Mouse (Mus musculus): ENCODE results near the gene Dync1h1.
A peak's percentile ranks its signal among the peaks of the same experiment; 100 is the strongest.
"Not testable (repeated sequence)": the region's sequence is repeated elsewhere in the genome, so short reads cannot be mapped to it uniquely, and the experiment has no call there.

The Dync1h1 gene

GRCm38 (mm10) chr12:110606161-110606560, 4.9 kb downstream of the Dync1h1 start:
- DNase-seq (ENCODE audit: low read depth, low spot score), result no peak

DNA sequence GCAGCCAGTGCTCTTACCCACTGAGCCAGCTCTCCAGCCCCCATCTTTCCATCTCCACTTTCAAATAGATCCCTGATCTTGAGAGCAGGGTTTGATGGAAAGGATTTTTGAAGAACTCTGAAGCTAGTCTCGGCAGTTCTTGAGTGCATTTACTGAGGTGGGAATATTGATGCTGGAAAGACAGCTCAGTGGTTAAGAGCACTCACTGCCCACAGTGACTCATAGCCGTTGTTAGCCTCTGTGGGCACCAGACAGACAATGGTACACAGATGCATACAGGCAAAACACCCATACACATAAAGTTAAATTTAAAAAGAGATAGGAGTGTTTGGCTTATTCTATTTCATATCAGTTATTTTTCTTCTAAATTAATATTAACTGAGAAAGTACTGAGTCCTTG, 5.4 kb downstream of the Dync1h1 start:
- no peak for DNase-seq (ENCODE audit: low read depth, low spot score)

DNA sequence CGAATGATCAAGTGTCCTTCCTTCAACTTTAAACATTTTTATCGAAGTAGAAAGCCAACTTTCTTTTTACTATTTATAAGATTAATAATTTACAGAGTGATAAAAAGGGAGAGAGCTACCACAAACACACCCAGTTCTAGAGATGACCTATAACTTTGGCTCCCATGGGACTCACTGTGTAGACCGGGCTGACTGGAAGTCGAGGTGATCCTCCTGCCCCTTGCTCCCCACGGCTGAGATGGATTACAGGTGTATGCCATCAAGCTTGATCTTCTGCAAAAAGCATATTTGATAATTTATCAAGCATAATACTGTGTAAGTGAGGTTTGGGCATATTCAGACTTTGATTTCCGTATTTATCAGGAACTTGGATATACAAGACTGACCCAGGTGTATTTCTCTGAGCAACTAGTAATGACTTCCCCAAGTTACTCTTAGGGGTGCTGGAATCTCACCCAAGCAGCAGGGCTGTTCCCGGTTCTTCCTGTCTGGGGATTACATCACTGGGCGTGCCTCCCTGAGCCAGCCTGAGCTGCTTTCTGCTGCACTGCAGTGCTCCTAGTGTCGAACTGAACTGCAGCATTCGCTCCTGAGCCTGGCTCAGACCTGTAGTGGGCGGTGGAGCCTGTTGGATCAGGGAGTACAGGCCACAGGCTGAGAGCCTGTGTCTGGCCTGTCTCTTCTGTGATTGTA, 7.4 kb downstream of the Dync1h1 start:
- DNase-seq (ENCODE audit: low read depth, low spot score), result peak; percentile 94

GRCm38 (mm10) chr12:110609153-110609497, 7.9 kb downstream of the Dync1h1 start:
- DNase-seq (ENCODE audit: low read depth, low spot score), result no peak

DNA sequence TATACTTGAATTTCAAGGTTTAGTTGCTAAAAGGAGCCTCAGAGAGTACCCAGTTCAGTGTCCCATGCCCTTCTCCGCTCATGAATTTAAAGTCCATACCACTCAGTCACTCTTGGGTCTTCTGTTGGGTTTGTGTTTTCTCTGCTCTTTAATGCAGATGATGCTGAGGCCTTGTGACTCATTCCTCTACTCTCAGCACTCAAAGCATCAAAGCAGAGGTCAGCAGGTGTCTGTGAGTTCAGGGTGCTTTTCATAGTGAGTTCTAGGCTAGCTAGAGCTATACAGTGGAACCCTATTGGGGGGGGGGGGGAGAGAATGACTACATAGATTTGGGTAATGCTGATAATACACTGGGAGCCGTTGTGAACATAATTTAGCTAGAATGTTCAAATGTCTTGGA, 9.5 kb downstream of the Dync1h1 start:
- no peak for DNase-seq (ENCODE audit: low read depth, low spot score)

DNA sequence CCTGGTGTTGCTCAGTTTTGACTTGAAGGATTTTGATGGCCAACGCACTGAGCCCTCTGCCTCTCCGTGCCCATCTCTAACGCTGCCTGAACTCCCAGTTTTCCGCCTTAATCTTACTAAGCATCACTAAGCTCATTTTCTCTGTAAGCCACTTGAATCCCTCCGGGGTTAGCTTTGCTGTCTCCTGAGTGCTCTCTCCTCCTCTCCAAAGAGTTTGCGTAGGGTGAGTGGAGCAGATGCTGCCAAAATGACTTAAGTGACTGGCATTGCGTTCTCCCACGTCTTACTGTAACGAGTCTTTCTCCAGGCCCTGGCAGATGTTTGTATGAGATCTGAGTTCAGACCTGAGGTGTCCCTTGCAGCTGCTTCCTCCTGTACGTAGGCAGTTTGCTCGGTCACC, 28.8 kb downstream of the Dync1h1 start:
- no peak for DNase-seq (ENCODE audit: low read depth, low spot score)

DNA sequence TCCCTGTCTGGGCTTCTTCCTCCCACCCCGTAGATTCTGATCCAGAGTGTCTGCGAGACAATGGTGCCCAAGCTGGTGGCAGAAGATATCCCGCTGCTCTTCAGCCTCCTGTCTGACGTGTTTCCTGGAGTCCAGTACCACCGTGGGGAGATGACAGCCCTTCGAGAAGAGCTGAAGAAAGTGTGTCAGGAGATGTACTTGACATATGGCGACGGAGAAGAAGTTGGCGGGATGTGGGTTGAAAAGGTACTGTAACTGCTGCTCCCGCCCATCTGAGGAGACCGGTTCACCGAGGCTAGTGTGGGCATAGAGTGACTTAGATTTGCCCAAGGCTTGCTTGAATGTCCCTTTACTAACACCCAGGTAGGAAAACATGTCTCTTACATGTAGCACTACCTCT, 35.0 kb downstream of the Dync1h1 start:
- no peak for DNase-seq (ENCODE audit: low read depth, low spot score)

GRCm38 (mm10) chr12:110637507-110638114, 36.4 kb downstream of the Dync1h1 start:
- DNase-seq (ENCODE audit: low read depth, low spot score), result no peak

- no peak for DNase-seq (ENCODE audit: low read depth, low spot score)
Observed at GRCm38 (mm10) chr12:110650241-110650641, 49.0 kb downstream of the Dync1h1 start.

DNA sequence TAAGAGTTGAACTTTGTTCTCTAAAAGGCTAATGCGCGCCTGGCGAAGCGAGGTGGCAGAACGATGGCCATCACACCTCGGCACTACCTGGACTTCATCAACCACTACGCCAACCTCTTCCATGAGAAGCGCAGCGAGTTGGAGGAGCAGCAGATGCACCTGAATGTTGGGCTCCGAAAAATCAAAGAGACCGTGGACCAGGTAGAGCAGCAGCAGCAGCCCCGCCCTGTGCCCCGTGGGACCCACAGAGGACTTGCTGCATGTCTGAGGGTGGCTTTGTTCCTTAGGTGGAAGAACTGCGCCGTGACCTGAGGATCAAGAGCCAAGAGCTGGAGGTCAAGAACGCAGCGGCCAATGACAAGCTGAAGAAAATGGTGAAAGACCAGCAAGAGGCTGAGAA, 50.2 kb downstream of the Dync1h1 start:
- DNase-seq (ENCODE audit: low read depth, low spot score), result no peak

DNA sequence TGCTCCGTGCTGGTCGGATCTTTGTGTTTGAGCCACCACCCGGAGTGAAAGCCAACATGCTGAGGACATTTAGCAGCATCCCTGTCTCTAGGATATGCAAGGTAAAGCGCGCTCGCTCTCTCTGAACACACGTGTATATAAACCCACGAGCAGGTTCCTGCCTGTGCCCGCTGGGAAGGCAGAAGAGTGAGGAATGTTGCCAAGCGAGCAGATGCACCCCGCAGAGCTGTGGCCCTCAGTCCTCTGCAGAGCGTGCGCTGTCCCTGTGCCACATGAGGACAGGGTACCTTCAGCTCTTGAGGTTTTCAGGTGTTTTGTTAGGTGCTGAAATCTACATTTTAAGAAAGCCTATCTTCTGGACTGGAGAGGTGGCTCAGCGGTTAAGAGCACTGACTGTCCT, 60.5 kb downstream of the Dync1h1 start:
- DNase-seq (ENCODE audit: low read depth, low spot score), result no peak

GRCm38 (mm10) chr12:110667466-110668077, 66.3 kb downstream of the Dync1h1 start:
- DNase-seq (ENCODE audit: low read depth, low spot score), result no peak

DNA sequence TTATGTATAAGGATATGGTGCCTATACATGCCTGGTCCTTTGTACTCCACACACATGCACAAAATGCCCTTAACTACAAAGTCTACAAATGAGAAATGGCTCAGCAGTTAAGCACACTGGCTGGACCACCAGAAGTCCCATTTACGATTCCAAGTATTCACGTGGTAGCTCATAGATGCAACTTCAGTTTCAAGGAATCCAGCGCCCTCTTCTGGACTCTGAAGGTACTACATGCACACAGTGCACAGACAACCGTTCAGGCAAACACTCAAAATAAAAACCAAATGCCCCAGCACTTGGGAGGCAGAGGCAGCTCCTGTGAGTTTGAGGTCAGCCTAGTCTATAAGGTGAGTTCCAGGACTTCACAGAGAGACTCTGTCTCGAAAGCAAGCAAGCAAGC, 73.0 kb downstream of the Dync1h1 start:
- peak; percentile 88 for DNase-seq (ENCODE audit: low read depth, low spot score)

DNA sequence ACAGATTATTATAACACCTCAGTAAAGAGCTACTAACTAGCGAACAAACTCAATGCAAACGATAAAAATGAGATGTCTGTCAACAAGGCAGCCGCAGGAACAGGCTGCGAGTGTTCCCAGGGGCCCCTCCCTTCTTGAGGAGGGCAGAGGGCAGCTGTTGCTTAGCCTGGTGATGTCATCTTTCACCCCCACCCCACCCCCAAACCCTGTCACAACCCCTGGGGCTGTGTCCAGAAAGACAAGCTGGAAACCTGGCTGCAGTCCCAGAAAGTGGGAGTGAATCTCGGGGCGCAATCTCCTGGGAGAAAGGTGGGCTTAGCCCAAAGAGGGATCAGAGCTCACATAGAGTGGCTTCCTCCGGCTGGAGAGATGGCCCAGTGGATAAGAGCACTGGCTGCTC, 79.9 kb downstream of the Dync1h1 start:
- no peak for DNase-seq (ENCODE audit: low read depth, low spot score)

DNA sequence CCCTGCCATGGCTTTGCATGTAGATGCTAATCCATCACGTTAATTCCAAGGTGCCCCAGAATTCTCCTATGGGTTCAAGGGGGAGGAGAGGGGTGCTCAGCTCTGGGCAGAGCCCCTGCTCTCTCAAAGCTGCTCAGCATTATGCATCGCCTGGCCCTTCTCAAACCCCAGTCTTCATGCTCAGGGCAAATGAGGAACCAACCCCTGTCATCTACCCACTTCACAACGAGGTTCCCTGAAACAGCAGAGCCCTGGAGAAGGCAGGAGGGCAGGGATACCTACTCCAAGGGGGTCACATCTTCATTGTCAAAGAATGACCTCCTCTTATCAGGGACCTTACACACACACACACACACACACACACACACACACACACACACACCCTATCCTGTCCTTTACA, 80.6 kb downstream of the Dync1h1 start:
- DNase-seq (ENCODE audit: low read depth, low spot score), result no peak

DNA sequence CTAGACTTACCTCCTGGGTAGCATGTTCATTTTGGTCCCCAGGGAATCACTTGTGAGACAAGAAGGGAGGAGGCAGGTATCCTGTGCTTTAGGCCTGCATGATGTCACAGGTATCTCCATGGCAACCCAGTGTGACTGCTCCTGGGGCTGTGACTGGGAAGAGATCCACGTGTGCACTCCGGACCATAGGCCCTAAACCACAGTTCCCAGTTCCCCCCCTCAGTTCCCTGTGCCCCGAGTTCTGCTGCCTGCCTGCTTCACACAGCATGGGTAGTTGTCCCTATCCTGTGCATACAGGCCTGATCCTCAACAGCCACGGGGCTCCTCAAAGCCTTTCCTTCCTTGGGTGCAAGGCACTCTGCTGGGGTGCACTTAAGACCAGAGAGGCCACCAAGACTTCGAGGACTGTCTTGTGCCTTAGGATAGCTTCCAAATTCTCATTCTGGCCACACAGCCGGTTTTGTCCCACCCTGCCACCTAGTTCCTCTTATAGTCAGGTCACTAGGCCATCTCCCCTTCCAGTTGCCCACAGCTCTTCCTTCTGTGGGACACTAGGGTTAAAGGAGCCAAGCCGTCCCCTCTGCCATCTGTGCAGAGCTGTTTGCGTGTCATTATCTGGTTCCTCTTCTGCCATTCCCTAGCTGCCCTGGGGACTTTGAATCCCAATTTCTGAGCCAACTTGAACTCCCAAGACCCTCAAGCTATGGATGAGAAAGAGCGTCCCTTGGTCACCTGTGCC, 81.5 kb downstream of the Dync1h1 start, which contains the start of gene 1700001K19Rik:
Gene 1700001K19Rik (minus strand): TSS at position 59 of the 739 bp plus-strand sequence.
- DNase-seq (ENCODE audit: low read depth, low spot score), result no peak

- no peak for DNase-seq (ENCODE audit: low read depth, low spot score)
Observed at GRCm38 (mm10) chr12:110683580-110683979, 82.3 kb downstream of the Dync1h1 start.

GRCm38 (mm10) chr12:110687894-110688734, 86.9 kb downstream of the Dync1h1 start:
- DNase-seq (ENCODE audit: low read depth, low spot score), result peak; percentile 89

DNA sequence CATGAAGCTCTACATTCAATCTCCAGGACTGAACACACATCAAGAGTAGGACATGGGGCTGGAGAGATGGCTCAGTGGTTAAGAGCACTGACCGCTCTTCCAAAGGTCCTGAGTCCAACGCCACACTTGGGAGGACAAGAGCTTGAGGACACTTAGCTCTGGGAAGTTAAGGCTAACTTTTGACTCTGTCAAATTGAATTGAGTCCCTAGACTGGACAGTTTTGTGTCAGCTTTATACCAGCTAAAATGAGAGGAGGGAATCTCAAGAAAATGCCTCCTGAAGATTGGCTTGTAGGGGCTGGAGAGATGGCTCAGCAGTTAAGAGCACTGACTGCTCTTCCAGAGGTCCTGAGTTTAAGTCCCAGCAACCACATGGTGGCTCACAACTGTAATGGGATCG, 87.7 kb downstream of the Dync1h1 start:
- not testable (repeated sequence) for DNase-seq (ENCODE audit: low read depth, low spot score)

DNA sequence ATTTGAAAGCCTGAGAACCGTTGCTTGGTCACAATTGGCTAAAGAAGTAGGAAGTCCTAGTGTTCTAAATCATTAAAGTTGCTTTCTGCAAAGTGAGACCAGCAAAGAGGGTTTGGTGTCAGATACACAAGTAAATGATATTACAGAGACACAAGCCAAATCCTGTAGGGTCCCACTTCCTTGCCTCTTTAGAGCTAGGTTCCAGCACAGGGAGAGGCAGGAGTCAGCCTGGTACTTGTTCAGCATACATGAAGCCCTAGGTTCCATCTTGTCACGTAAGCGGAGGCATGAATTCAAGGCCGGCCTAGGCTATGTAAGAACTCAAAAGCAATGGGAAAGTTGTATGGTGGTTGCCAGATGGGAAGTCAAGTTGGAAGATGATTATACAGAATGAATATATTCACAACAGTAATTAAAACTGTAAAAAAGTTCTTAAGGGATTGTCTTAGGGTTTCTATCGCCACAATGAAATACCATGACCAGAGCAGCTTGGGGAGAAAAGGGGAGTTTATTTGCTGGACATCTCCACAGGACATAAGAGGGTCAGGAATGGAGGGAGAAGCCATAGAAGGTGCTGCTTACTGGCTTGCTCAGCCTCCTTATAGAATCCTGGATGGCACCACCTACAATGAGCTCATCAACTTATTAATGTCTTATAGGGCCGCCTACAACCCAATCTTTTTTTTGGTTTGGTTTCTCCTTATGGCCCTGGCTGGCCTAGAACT, 88.8 kb downstream of the Dync1h1 start:
- DNase-seq (ENCODE audit: low read depth, low spot score), result no peak

GRCm38 (mm10) chr12:110693378-110693777, 92.1 kb downstream of the Dync1h1 start:
- DNase-seq (ENCODE audit: low read depth, low spot score), result not testable (repeated sequence)
